Mouse (Mus musculus): Measurements from ENCODE around the gene Klf6. TPM values are rescaled to one million over a fixed set of nuclear protein-coding genes. Genes with fewer than 3 reads are reported as not detected.

Klf6 gene
- polyA plus RNA-seq, 1 experiment from 2014 or later: 63.7 TPM

GRCm38 (mm10) chr13:5864265-5865097 is 3.2 kb downstream of the Klf6 start:
- no peak overlapping the region for H3K9ac ChIP-seq
- H3K9me3 ChIP-seq (replicated peaks): no peaks in the 10 kb centered on the region
- no peaks in the 10 kb centered on the region for H3K27me3 ChIP-seq
- H3K4me1 ChIP-seq: peaks cover 26% of the 10 kb centered on the region
- no peak overlapping the region for H3K27ac ChIP-seq
- ATAC-seq (replicated peaks; ENCODE audit: low FRiP score): no peak
- peaks cover 44% of the 10 kb centered on the region for H3K36me3 ChIP-seq
- peak overlapping the region; percentile 61 for H3K4me2 ChIP-seq
- peak overlapping the region; percentile 79 for H3K4me3 ChIP-seq (replicated peaks)
- 65% methylated on average over 10 of the region's 10 CpGs for WGBS

DNA sequence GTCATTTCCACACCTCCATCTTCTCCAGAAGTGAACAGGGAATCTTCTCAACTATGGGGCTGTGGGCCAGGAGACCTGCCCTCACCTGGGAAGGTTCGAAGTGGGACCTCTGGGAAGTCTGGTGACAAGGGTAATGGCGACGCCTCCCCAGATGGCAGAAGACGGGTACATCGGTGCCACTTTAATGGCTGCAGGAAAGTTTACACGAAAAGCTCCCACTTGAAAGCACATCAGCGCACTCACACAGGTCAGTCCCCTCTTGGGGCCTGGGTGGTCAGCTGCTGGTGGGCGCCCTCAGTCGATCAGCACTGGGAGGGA is 3.8 kb downstream of the Klf6 start:
- no peak overlapping the region for H3K4me2 ChIP-seq
- peaks cover 30% of the 10 kb centered on the region for H3K4me1 ChIP-seq
- no peaks in the 10 kb centered on the region for H3K9me3 ChIP-seq (replicated peaks)
- H3K4me3 ChIP-seq (replicated peaks): no peak overlapping the region
- 91% methylated on average over 9 of the region's 9 CpGs for WGBS
- no peak overlapping the region for H3K27ac ChIP-seq
- no peak for ATAC-seq (replicated peaks; ENCODE audit: low FRiP score)
- H3K9ac ChIP-seq: no peak overlapping the region
- H3K36me3 ChIP-seq: peaks cover 48% of the 10 kb centered on the region
- no peaks in the 10 kb centered on the region for H3K27me3 ChIP-seq

- Histone ChIP-seq H3K4me2 (no peak overlapping the region), H3K27ac (no peak overlapping the region)
- no peak for ATAC-seq (replicated peaks; ENCODE audit: low FRiP score)
These were observed 4.8 kb downstream of the Klf6 start for GRCm38 (mm10) chr13:5866091-5866490.

GRCm38 (mm10) chr13:5866532-5866931 is 5.2 kb downstream of the Klf6 start:
- WGBS: 94% methylated on average over 5 of the region's 5 CpGs
- ATAC-seq (replicated peaks; ENCODE audit: low FRiP score): no peak

More at GRCm38 (mm10) chr13:5866091-5866490, 4.8 kb downstream of the Klf6 start:
- no peaks in the 10 kb centered on the region for H3K27me3 ChIP-seq
- 77% methylated on average over 6 of the region's 6 CpGs for WGBS
- H3K9me3 ChIP-seq (replicated peaks): no peaks in the 10 kb centered on the region
- H3K4me1 ChIP-seq: peaks cover 35% of the 10 kb centered on the region
- H3K36me3 ChIP-seq: peaks cover 48% of the 10 kb centered on the region
- H3K9ac ChIP-seq: no peak overlapping the region
- H3K4me3 ChIP-seq (replicated peaks): no peak overlapping the region

GRCm38 (mm10) chr13:5868376-5868775 is 7.1 kb downstream of the Klf6 start:
- no peak overlapping the region for H3K9ac ChIP-seq
- no peaks in the 10 kb centered on the region for H3K27me3 ChIP-seq

More at GRCm38 (mm10) chr13:5866532-5866931, 5.2 kb downstream of the Klf6 start:
- Histone ChIP-seq H3K27me3 (no peaks in the 10 kb centered on the region), H3K4me3 (replicated peaks) (no peak overlapping the region), H3K27ac (no peak overlapping the region), H3K9ac (no peak overlapping the region), H3K36me3 (peaks cover 48% of the 10 kb centered on the region), H3K4me2 (no peak overlapping the region), H3K9me3 (replicated peaks) (no peaks in the 10 kb centered on the region), H3K4me1 (peaks cover 35% of the 10 kb centered on the region)

GRCm38 (mm10) chr13:5869433-5869832 is 8.2 kb downstream of the Klf6 start:
- WGBS: 58% methylated on average over 5 of the region's 5 CpGs
- Histone ChIP-seq H3K4me2 (no peak overlapping the region), H3K27ac (0 out of 2 replicates have a peak overlapping the region, but pooled peaks have one; percentile 46), H3K36me3 (peaks cover 48% of the 10 kb centered on the region), H3K9ac (no peak overlapping the region), H3K9me3 (replicated peaks) (no peaks in the 10 kb centered on the region), H3K4me1 (peaks cover 23% of the 10 kb centered on the region), H3K27me3 (no peaks in the 10 kb centered on the region), H3K4me3 (replicated peaks) (no peak overlapping the region)
- no peak for ATAC-seq (replicated peaks; ENCODE audit: low FRiP score)

More at GRCm38 (mm10) chr13:5868376-5868775, 7.1 kb downstream of the Klf6 start:
- Histone ChIP-seq H3K27ac (no peak overlapping the region), H3K4me2 (no peak overlapping the region), H3K4me3 (replicated peaks) (no peak overlapping the region), H3K4me1 (peaks cover 31% of the 10 kb centered on the region), H3K9me3 (replicated peaks) (no peaks in the 10 kb centered on the region), H3K36me3 (peaks cover 48% of the 10 kb centered on the region)
- 85% methylated on average over 8 of the region's 8 CpGs for WGBS
- no peak for ATAC-seq (replicated peaks; ENCODE audit: low FRiP score)

- Histone ChIP-seq H3K36me3 (peaks cover 47% of the 10 kb centered on the region), H3K4me1 (peaks cover 23% of the 10 kb centered on the region), H3K27me3 (no peaks in the 10 kb centered on the region), H3K9me3 (replicated peaks) (no peaks in the 10 kb centered on the region), H3K9ac (no peak overlapping the region), H3K27ac (0 out of 2 replicates have a peak overlapping the region, but pooled peaks have one; percentile 46), H3K4me2 (no peak overlapping the region), H3K4me3 (replicated peaks) (no peak overlapping the region)
- 36% methylated on average over 7 of the region's 7 CpGs for WGBS
- ATAC-seq (replicated peaks; ENCODE audit: low FRiP score): no peak
These were observed 8.6 kb downstream of the Klf6 start for GRCm38 (mm10) chr13:5869842-5870241.

GRCm38 (mm10) chr13:5870382-5871272 is 9.3 kb downstream of the Klf6 start:
- no peak overlapping the region for H3K9ac ChIP-seq
- H3K4me2 ChIP-seq: peak overlapping the region; percentile 12; the same call in 1 of the 2 replicates

DNA sequence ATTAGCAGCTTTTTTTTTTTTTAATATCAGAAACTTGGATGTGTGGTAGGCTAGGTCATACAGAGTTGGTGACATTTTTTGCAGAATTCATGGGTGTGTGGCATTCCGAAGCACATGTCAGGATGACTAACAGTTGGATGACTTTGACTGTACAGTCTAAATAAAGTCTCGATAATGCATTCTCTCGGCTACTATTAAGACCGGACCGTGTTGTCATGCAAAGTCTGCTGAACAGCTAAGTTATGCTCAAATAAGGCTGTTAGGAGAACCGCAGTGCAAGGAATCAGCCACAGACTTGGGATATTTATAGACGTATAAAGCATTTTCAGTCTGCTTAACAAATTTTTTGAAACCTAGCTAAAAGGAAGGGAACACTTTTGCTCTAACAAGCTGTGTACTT is 10.1 kb downstream of the Klf6 start:
- H3K4me1 ChIP-seq: peaks cover 17% of the 10 kb centered on the region
- ATAC-seq (replicated peaks; ENCODE audit: low FRiP score): no peak
- no peaks in the 10 kb centered on the region for H3K9me3 ChIP-seq (replicated peaks)
- no peak overlapping the region for H3K4me3 ChIP-seq (replicated peaks)
- no peak overlapping the region for H3K4me2 ChIP-seq
- peaks cover 32% of the 10 kb centered on the region for H3K36me3 ChIP-seq
- no peak overlapping the region for H3K9ac ChIP-seq
- H3K27ac ChIP-seq: no peak overlapping the region
- WGBS: 81% methylated on average over 7 of the region's 7 CpGs
- H3K27me3 ChIP-seq: no peaks in the 10 kb centered on the region

More at GRCm38 (mm10) chr13:5870382-5871272, 9.3 kb downstream of the Klf6 start:
- 24% methylated on average over 15 of the region's 15 CpGs for WGBS
- ATAC-seq (replicated peaks; ENCODE audit: low FRiP score): peak; percentile 67; the same call in 1 of the 2 replicates
- Histone ChIP-seq H3K27me3 (no peaks in the 10 kb centered on the region), H3K36me3 (peaks cover 40% of the 10 kb centered on the region), H3K27ac (0 out of 2 replicates have a peak overlapping the region, but pooled peaks have one; percentile 54), H3K4me1 (peaks cover 21% of the 10 kb centered on the region), H3K9me3 (replicated peaks) (no peaks in the 10 kb centered on the region), H3K4me3 (replicated peaks) (no peak overlapping the region)

DNA sequence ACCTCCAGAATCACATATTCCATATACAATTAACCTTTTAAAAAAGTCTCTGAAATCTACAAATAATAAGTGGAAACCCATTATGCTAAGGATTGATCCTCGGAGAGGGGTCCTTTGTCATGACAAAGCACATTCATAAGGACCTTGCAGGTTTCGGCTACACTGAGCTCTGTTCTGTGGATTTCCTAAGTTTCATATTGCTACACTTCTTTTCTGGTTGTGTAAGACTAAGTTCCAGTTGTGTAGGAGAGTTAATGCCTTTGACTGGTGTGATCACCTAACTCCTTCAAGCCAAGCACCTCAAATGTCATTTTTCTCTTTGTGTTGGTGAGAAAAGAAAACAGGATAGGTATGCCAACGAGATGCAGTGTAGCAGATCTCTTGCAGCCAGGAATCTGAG is 12.4 kb downstream of the Klf6 start:
- Histone ChIP-seq H3K9me3 (replicated peaks) (no peaks in the 10 kb centered on the region), H3K4me2 (no peak overlapping the region), H3K4me3 (replicated peaks) (no peak overlapping the region), H3K27ac (no peak overlapping the region), H3K9ac (no peak overlapping the region), H3K27me3 (no peaks in the 10 kb centered on the region), H3K36me3 (peaks cover 9% of the 10 kb centered on the region), H3K4me1 (peaks cover 17% of the 10 kb centered on the region)
- no peak for ATAC-seq (replicated peaks; ENCODE audit: low FRiP score)
- 82% methylated on average over 3 of the region's 3 CpGs for WGBS

GRCm38 (mm10) chr13:5875478-5875877 is 14.2 kb downstream of the Klf6 start:
- H3K4me3 ChIP-seq (replicated peaks): no peak overlapping the region
- no peak overlapping the region for H3K27ac ChIP-seq
- H3K36me3 ChIP-seq: no peaks in the 10 kb centered on the region
- H3K4me1 ChIP-seq: peaks cover 6% of the 10 kb centered on the region
- no peak overlapping the region for H3K9ac ChIP-seq
- no peaks in the 10 kb centered on the region for H3K27me3 ChIP-seq
- H3K9me3 ChIP-seq (replicated peaks): no peaks in the 10 kb centered on the region
- no peak for ATAC-seq (replicated peaks; ENCODE audit: low FRiP score)
- no peak overlapping the region for H3K4me2 ChIP-seq
- 74% methylated on average over 3 of the region's 3 CpGs for WGBS

DNA sequence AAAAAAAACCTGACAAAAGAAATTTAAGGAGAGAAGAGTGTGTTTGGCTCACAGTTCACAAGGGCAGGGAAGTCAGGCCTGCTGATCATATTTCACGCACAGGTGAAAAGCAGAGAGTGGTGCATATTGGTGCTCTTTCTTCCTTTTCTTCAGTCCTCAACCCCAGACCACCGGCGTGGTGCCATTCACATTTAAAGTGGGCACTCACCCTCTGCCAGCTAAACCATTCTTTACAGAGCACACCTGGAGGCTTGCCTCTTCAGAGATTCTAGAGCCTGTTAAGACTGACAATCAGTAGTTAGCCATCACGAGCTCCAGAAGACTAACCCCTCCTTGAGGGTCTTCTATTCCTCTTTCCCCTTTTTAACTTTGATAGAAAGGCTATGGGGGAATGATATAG is 17.5 kb downstream of the Klf6 start:
- no peak overlapping the region for H3K4me3 ChIP-seq (replicated peaks)
- no peaks in the 10 kb centered on the region for H3K4me1 ChIP-seq
- H3K27me3 ChIP-seq: no peaks in the 10 kb centered on the region
- H3K9me3 ChIP-seq (replicated peaks): no peaks in the 10 kb centered on the region
- H3K36me3 ChIP-seq: no peaks in the 10 kb centered on the region
- ATAC-seq (replicated peaks; ENCODE audit: low FRiP score): no peak
- WGBS: 67% methylated on average over 4 of the region's 4 CpGs
- no peak overlapping the region for H3K4me2 ChIP-seq
- H3K9ac ChIP-seq: no peak overlapping the region
- H3K27ac ChIP-seq: no peak overlapping the region
